Mouse (Mus musculus) cerebellum, adult 18-20 months (tissue): ENCODE measurements around the gene B3gat1.

Experiments
- DNase-seq, 2 experiments: peaks; one replicate each; pipeline ENCODE4 v3.0.0; 2021

B3gat1 gene

GRCm38 (mm10) chr9:26776122-26776902 lies 42.8 kb downstream of the B3gat1 start:
- peak; percentile 52 to 60 for DNase-seq

DNA sequence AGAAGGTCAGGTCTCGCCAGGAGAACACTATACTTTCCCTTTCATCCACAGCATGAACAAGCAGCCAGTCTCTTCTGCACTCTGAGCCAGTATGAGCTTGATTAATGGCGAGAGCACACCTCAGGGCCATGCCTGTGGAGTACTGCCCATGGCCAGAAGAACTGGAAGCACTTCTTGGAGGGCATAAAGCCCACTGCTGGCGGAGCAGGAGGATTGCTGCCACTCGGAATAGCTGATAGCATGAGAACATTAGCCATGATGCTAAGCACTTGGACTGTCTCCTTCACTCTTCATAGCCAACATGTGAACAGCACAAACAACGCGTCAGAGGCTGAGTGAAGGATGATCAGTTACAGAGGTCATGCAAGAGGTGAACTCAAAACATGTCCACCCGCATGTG lies 44.9 kb downstream of the B3gat1 start:
- no peak for DNase-seq

DNA sequence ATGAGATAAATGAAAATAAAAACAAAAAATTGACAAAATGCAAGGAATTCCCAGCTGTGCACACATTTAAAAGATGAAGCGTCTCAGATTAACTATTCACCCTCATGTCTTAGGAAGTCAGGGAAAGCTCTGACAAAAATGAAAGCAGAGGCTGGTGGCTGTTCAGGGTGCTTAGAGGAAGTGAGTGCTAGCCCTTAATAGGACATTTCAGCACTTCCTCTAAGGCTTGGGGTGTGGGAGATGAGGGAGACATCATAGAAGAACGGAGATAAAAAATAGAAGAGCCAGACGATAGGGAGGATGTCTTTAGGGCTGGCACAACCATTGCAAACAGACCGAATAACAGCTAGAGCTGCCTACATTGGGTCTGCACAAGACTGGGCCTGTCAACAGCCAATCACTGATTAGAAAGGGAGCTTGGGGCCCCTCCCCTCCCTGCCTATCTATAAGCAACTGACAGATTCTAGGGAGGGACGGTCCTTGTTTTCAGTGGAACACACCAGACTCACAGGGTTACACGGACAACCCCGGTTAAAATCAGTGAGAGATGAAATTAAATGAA lies 50.0 kb downstream of the B3gat1 start:
- no peak for DNase-seq

DNA sequence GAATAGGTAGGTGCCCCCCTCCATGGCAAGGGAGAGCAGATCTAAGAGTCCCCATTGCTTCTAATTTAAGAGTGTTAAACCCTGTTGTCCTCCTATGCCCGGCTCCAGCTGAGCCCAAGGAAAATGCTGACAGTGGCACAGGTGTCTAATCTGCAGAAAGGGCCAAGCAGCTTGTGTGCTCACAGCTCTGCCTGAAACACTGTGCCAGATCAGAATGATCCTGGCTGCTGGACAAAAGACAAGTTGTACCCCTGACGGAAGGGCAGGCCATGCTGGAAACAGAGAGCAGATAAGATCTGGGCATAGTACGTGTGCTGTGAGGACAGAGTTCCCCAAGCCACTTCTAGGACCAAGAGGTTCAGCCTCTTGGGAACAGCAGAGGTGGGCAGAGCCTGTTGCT lies 59.3 kb downstream of the B3gat1 start:
- DNase-seq = peak; percentile 16 to 22

DNA sequence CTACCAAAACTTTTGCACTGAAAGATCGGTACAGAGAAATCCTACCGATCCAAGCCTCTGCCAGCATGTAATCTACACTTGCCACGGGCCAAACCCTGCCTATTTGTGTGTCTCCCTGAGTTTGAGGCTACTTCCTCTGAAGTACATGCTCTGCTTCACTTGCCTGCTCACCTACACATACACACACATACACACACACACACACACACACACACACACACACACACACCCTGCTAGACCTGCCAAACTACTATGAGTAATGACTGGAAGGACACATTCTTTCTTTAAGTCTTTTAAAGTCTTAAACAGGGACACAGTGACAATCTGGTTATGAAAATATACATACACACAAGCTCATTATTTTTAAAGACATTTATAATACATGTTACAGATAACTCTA lies 64.7 kb downstream of the B3gat1 start:
- no peak for DNase-seq

DNA sequence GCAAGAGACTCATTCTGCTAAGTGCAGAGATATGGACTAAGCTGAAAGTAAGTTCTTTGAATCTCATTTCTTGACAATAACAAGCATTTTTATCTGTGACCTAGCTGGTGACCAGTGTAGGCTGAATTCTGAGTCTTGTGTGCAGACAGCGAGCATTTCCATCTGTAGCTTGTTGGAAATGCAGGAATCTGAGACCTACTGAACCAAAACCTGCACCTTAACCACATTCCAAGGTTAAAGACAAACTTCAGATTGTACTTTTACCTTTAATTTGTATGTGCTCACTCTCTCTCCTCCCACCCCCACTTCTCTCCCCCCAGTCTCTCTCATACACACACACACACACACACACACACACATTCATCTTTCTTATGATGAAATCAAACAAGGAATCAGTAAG lies 65.2 kb downstream of the B3gat1 start:
- DNase-seq = no peak

- DNase-seq = no peak
These were observed 66.8 kb downstream of the B3gat1 start for GRCm38 (mm10) chr9:26800357-26800756.

DNA sequence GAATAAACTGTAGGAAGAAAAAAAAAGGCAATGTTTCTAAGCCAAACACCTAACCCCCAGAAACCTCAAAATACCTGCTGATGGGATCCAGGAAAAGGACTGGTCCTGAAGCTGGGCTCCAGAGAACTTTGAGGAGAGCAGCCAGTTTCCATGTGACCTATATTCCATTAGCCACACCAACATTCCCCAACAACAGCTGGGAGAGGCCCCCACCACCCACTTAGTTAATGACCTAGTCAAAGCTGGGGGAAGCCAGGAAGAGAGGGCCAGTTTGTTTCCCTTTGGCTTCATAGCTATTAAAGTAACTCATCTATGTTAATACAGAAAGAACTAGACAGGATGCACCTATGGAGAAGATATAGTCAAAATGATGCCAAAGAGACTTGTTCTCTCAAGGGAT lies 70.8 kb downstream of the B3gat1 start:
- DNase-seq = no peak

- DNase-seq = peak; percentile 60 to 65
These were observed 72.6 kb downstream of the B3gat1 start, which contains the start of gene Glb1l2 for GRCm38 (mm10) chr9:26805935-26806666. TSS of gene Glb1l2 (minus strand) at chr9:26806468.

DNA sequence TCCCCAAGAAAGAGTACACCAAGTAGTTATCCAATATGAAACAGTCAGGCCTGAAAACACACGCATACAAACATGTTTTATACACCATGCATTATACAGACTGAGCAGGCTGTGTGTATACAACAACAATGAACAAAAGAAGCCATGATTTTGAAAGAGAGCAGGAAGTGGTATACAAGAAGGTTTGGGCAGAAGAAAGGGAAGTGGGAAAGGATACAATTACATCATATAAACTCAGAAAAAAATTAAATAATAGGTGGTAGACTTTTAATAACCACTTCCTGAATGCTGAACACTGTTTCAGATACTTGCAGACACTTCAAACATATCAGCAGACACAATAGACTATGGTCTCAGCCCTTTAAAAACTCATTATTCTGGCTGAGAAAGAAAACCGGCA lies 75.2 kb downstream of the B3gat1 start:
- no peak for DNase-seq
